Mouse (Mus musculus): Measurements from ENCODE around the gene Nup62. TPM values are rescaled to one million over a fixed set of nuclear protein-coding genes. Genes with fewer than 3 reads are reported as not detected.
"Not testable (repeated sequence)": the region's sequence is repeated elsewhere in the genome, so short reads cannot be mapped to it uniquely, and the experiment has no call there.

Gene Nup62
- total RNA-seq, 2 experiments from 2014 or later = 27.3 to 30.4 TPM

GRCm38 (mm10) chr7:44859896-44860295, 44.0 kb downstream of the Nup62 start:
- intact Hi-C loops (cut with DNase I) = no loop called here
- DNase-seq (ENCODE audit: low spot score in 2 of 2) = no peak

- peak in 1 of 2 experiments; percentile 57 for DNase-seq (ENCODE audit: low spot score in 2 of 2)
- intact Hi-C loops (cut with DNase I) = no loop called here
Observed at GRCm38 (mm10) chr7:44860576-44861428, 44.9 kb downstream of the Nup62 start.

- intact Hi-C loops (cut with DNase I) = no loop called here
Observed at GRCm38 (mm10) chr7:44861429-44861816, 45.5 kb downstream of the Nup62 start.

GRCm38 (mm10) chr7:44862434-44862833, 46.5 kb downstream of the Nup62 start:
- intact Hi-C loops (cut with DNase I) = no loop called here
- no peak for DNase-seq (ENCODE audit: low spot score in 2 of 2)

More at GRCm38 (mm10) chr7:44861429-44861816, 45.5 kb downstream of the Nup62 start:
- DNase-seq (ENCODE audit: low spot score in 2 of 2) = no peak

- DNase-seq (ENCODE audit: low spot score in 2 of 2) = no peak
- intact Hi-C loops (cut with DNase I) = no loop called here
Observed at GRCm38 (mm10) chr7:44863210-44863609, 47.3 kb downstream of the Nup62 start.

- no peak for DNase-seq (ENCODE audit: low spot score in 2 of 2)
- intact Hi-C loops (cut with DNase I) = no loop called here
Observed at GRCm38 (mm10) chr7:44863982-44864494, 48.1 kb downstream of the Nup62 start.

- intact Hi-C loops (cut with DNase I) = no loop called here
- no peak for DNase-seq (ENCODE audit: low spot score in 2 of 2)
Observed at GRCm38 (mm10) chr7:44864595-44865542, 49.0 kb downstream of the Nup62 start.

GRCm38 (mm10) chr7:44866276-44867009, 50.6 kb downstream of the Nup62 start:
- DNase-seq (ENCODE audit: low spot score in 2 of 2) = no peak
- intact Hi-C loops (cut with DNase I) = no loop called here

GRCm38 (mm10) chr7:44867010-44867702, 51.3 kb downstream of the Nup62 start:
- DNase-seq (ENCODE audit: low spot score in 2 of 2) = no peak
- intact Hi-C loops (cut with DNase I) = no loop called here

GRCm38 (mm10) chr7:44867802-44868201, 51.9 kb downstream of the Nup62 start:
- intact Hi-C loops (cut with DNase I) = no loop called here

GRCm38 (mm10) chr7:44868465-44868864, 52.6 kb downstream of the Nup62 start:
- DNase-seq (ENCODE audit: low spot score in 2 of 2) = no peak
- intact Hi-C loops (cut with DNase I) = no loop called here

More at GRCm38 (mm10) chr7:44867802-44868201, 51.9 kb downstream of the Nup62 start:
- no peak for DNase-seq (ENCODE audit: low spot score in 2 of 2)

GRCm38 (mm10) chr7:44868919-44869696, 53.2 kb downstream of the Nup62 start:
- intact Hi-C loops (cut with DNase I) = loop anchor here (1.0 kb wide), 2 partner anchors 12 to 26 kb away; partner anchors contain the start of gene Pnkp
- peak in 1 of 2 experiments; percentile 54 for DNase-seq (ENCODE audit: low spot score in 2 of 2)

GRCm38 (mm10) chr7:44869697-44870528, 54.0 kb downstream of the Nup62 start, which contains the start of gene Ptov1:
Ptov1 (minus strand) TSS chr7:44869788.
- intact Hi-C loops (cut with DNase I) = loop anchor here (1.0 kb wide), 3 partner anchors 13 to 25 kb away; partner anchors contain the start of genes Med25 and Pnkp
- DNase-seq (ENCODE audit: low spot score in 2 of 2) = peak; percentile 94 to 99

- intact Hi-C loops (cut with DNase I) = loop anchor here (1.0 kb wide), 1 partner anchor 22 kb away; the partner anchor contains the start of gene Med25
Observed at GRCm38 (mm10) chr7:44870614-44871013, 54.7 kb downstream of the Nup62 start.

GRCm38 (mm10) chr7:44871181-44871580, 55.3 kb downstream of the Nup62 start:
- intact Hi-C loops (cut with DNase I) = no loop called here
- DNase-seq (ENCODE audit: low spot score in 2 of 2) = no peak

More at GRCm38 (mm10) chr7:44870614-44871013, 54.7 kb downstream of the Nup62 start:
- DNase-seq (ENCODE audit: low spot score in 2 of 2) = no peak

GRCm38 (mm10) chr7:44871774-44872173, 55.9 kb downstream of the Nup62 start:
- intact Hi-C loops (cut with DNase I); DNase-seq (ENCODE audit: low spot score in 2 of 2): not testable (repeated sequence)

- no peak for DNase-seq (ENCODE audit: low spot score in 2 of 2)
Observed at GRCm38 (mm10) chr7:44877833-44878232, 61.9 kb downstream of the Nup62 start.

More at GRCm38 (mm10) chr7:44877833-44878232, 61.9 kb downstream of the Nup62 start:
- intact Hi-C loops (cut with DNase I) = no loop called here
